In genomic region chr5:37890641-37891040, GRCm38 (mm10) we compare ENCODE assay signal across 14 mouse cellular contexts.
DNase-seq lines count a peak whose midpoint lies in the region.
"Had no signal": no experiment of that assay in that cellular context is flagged by ENCODE, and none has a peak within 500 bp of the region (broad histone marks: within the 10 kb centered on the region; RNA-seq: fewer than 3 reads in every experiment).

No protein-coding gene starts in this region.

- DNase-seq in heart, adult 11 months = peak; percentile 84
- no peak for DNase-seq in heart, postnatal 4 days
- DNase-seq in lung, postnatal 36 days = peak; percentile 30
- DNase-seq in lung, postnatal 4 days = no peak
- peak; percentile 39 to 60 for DNase-seq in cerebellum, postnatal 10 days
- DNase-seq in urinary bladder, postnatal 36 days (ENCODE audit: low spot score in 2 of 2) = no peak
- DNase-seq in adrenal gland, adult 8-10 months = no peak
- DNase-seq in right cerebral cortex, postnatal 14 days = no peak
- DNase-seq: adrenal gland, postnatal 25 days; gastrocnemius, postnatal 10 days; kidney, adult 11 months; kidney, postnatal 14 days; lung, postnatal 10 days; thymus, postnatal 14 days had no signal

Comparison
In these comparisons a context has a peak if more than half of its experiments do, and no peak if none do; other contexts are left out.
1. DNase-seq: peak in heart, adult 11 months (single experiment), lung, postnatal 36 days (single experiment) and cerebellum, postnatal 10 days (2 of 2); none in heart, postnatal 4 days (single experiment), lung, postnatal 4 days (0 of 2), urinary bladder, postnatal 36 days (0 of 2), adrenal gland, adult 8-10 months (single experiment) and right cerebral cortex, postnatal 14 days (single experiment).